Mouse (Mus musculus) limb, embryonic 14.5 days (tissue): ENCODE measurements around the gene Zbtb42. TPM values are rescaled to one million over a fixed set of nuclear protein-coding genes. Genes with fewer than 3 reads are reported as not detected.

ENCODE experiments used
- ATAC-seq: fragments of 200-750 bp; cut with Nextera tagmentation; 2 replicates; pipeline ENCODE4 v1.8.0; 2017; ENCODE audit warnings: low read depth, moderate number of reproducible peaks, moderate TSS enrichment; ENCODE audit not compliant: low FRiP score
- DNase-seq: peaks from one replicate; pipeline ENCODE4 v3.0.0-alpha.2; 2015; ENCODE audit warnings: low spot score
- H3K27ac ChIP-seq: fragments of 300-500 bp; sonication (generic); replicated peaks from 2 replicates; pipeline ENCODE4 v1.5.1; 2014; ENCODE audit warnings: low read depth, mild to moderate bottlenecking, low read length, moderate library complexity, mixed read lengths
- H3K27me3 ChIP-seq: fragments of 300-500 bp; sonication (generic); 2 replicates; pipeline ENCODE4 v1.6.1; 2014; ENCODE audit warnings: low read length, mixed read lengths; ENCODE audit not compliant: control insufficient read depth, insufficient read depth
- H3K36me3 ChIP-seq: fragments of 300-500 bp; sonication (generic); 2 replicates; pipeline ENCODE4 v1.6.1; 2014; ENCODE audit warnings: mild to moderate bottlenecking, low read length, moderate library complexity, mixed read lengths; ENCODE audit not compliant: control insufficient read depth, insufficient read depth
- H3K4me1 ChIP-seq: fragments of 300-500 bp; sonication (generic); 2 replicates; pipeline ENCODE4 v1.6.1; 2014; ENCODE audit warnings: antibody characterized with exemption, low read length, mixed read lengths; ENCODE audit not compliant: control insufficient read depth, insufficient read depth
- H3K4me2 ChIP-seq: fragments of 300-500 bp; sonication (generic); replicated peaks from 2 replicates; pipeline ENCODE4 v1.6.1; 2014; ENCODE audit warnings: low read depth, mild to moderate bottlenecking, low read length, moderate library complexity; ENCODE audit not compliant: severe bottlenecking
- H3K4me3 ChIP-seq: fragments of 300-500 bp; sonication (generic); replicated peaks from 2 replicates; pipeline ENCODE4 v1.5.1; 2014; ENCODE audit warnings: low read length
- H3K9ac ChIP-seq: fragments of 300-500 bp; sonication (generic); 2 replicates; pipeline ENCODE4 v1.6.1; 2014; ENCODE audit warnings: mild to moderate bottlenecking, low read depth, low read length, moderate library complexity; ENCODE audit not compliant: severe bottlenecking
- H3K9me3 ChIP-seq: fragments of 300-500 bp; sonication (generic); 2 replicates; pipeline ENCODE4 v1.6.1; 2016; ENCODE audit warnings: low read length; ENCODE audit not compliant: control insufficient read depth
- POLR2A ChIP-seq: fragments of 200-500 bp; IDR thresholded peaks from 2 replicates; pipeline ENCODE4 v1.8.0; 2012; ENCODE audit warnings: inconsistent platforms, mild to moderate bottlenecking, moderate library complexity, borderline replicate concordance; ENCODE audit not compliant: insufficient read depth, insufficient read length; ENCODE audit errors: extremely low read depth
- WGBS: fragments of 180-500 bp; shearing (Covaris S2); extraction: QIAGEN DNeasy Blood & Tissue Kit; methylation state at CpG from one replicate; pipeline ENCODE4 v1.1.7; 2014; 5-methylcytosine and 5-hydroxymethylcytosine counted together
- polyA plus RNA-seq, 2 experiments: library from polyadenylated mRNA; depleted of rRNA in 1 of 2; stranded (reverse) in 1 of 2; unstranded in 1 of 2; fragments of >200 nt; fragmentation: Nextera tagmentation in 1 of 2; extraction: Ambion mirVana in 1 of 2; gene quantifications; 2 replicates each; pipeline versions ENCODE4 v1.2.1 to v1.2.3; 2012 to 2014

Zbtb42 gene
- 2.5 and 3.3 TPM in 2 replicates for polyA plus RNA-seq (2012; rRNA removed)
- 1.9 and 2.5 TPM in 2 replicates for polyA plus RNA-seq (2014; fragmentation: Nextera tagmentation; extraction: Ambion mirVana)

DNA sequence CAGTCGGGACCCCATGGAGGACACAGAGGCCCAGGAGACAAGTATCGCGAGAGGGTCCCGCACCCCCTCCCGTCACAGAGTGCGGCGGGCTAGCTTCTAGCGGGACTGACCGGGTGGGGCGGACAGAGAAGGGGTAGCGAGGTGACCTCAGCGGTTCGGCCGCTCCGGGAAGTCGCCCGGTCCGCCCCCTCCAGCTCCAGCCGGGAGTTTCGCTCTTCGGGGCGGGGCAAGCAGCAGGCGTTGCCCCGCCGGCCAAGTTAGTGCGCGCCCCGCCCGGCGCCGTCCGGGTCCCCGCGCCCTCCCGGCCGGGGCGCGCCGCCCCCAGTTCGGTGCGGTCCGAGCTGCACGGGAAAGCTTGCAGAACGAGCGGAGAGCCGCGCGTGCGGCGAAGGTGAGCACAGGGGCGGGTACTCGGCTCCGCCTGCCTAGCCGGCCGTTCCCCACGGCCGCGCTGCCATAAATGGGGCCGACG, at the start of gene Zbtb42:
Zbtb42 (plus strand) TSS at position 274 of the 472 bp plus-strand sequence.
- TF ChIP-seq POLR2A, result no peak
- Histone ChIP-seq H3K27me3 (peaks cover 33% of the 10 kb centered on the region), H3K9me3 (no peaks in the 10 kb centered on the region), H3K4me2 (peak within 1 kb of the TSS; percentile 96), H3K9ac (peak within 1 kb of the TSS; percentile 56), H3K4me1 (peaks cover 10% of the 10 kb centered on the region; the same call in 1 of the 2 replicates), H3K27ac (no peak within 1 kb of the TSS), H3K4me3 (peak within 1 kb of the TSS; percentile 53), H3K36me3 (no peaks in the 10 kb centered on the region)
- ATAC-seq, result peak; percentile 25
- DNase-seq, result peak; percentile 29
- under 1% methylated on average over 32 of the region's 60 CpGs for WGBS

DNA sequence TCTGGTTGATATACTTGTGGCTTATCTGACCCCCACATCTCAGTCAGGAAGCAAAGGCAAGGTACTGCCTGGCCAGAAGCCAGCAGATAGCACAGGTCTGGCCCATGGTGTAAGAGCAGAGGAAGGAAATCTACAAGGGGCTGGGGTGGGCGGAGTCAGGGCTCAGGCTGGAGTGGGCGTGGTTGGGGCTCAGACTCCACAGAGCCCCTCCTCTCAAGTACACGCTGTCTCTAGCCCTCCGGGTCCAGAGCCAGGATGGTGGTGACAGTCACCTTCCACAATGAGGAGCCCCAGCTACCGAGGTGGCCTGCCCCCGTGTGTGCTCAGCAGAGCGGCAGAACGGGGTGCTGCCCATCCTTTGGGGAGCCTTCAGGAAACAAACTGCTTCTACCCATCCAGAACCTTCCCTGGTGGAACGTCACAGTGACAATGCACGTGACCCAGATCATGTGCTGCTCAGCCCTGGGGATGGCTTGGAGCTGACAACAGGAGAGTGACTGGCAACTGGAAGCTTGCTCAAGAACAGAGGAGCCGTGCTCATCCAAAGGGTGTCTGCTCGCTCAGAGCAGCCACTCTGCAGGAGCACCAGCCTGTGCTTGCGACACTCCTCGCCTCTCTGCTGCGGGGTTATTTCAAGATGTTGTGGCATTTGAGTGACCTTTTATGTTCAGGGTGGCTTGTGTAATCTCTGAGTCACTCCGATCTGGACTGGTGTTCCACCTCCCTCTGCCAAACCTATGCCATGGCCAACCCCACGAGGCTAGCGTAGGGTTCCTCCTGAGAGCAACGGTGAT, 49.5 kb upstream of the Zbtb42 start:
- 33% methylated on average over 19 of the region's 19 CpGs for WGBS
- Histone ChIP-seq H3K9ac (peak overlapping the region; percentile 29; the same call in 1 of the 2 replicates), H3K4me2 (peak overlapping the region; percentile 50), H3K4me1 (peaks cover 11% of the 10 kb centered on the region), H3K27me3 (no peaks in the 10 kb centered on the region), H3K9me3 (no peaks in the 10 kb centered on the region), H3K27ac (no peak overlapping the region; the same call in 1 of the 2 replicates), H3K36me3 (no peaks in the 10 kb centered on the region), H3K4me3 (peak overlapping the region; percentile 21)
- TF ChIP-seq POLR2A, result no peak
- peak; percentile 53 for DNase-seq
- ATAC-seq, result peak; percentile 83

DNA sequence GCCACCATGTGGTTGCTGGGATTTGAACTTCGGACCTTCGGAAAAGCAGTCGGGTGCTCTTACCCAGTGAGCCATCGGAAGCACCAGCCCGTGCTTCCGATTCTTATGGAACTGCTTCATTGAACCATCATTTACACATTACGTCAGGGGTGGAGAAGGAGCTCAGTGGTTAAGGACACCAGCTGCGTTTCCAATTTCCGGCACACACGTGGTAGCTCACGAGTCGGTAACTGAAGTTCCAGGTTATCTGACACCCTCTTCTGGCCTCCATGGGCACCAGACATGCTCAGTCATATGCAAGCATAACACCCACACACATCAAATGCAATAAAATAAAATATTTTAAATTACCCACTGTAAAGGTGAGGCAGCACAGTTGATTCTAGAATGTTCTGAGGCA, 48.6 kb upstream of the Zbtb42 start:
- DNase-seq (no peak), ATAC-seq (no peak)
- WGBS, result 84% methylated on average over 12 of the region's 12 CpGs

DNA sequence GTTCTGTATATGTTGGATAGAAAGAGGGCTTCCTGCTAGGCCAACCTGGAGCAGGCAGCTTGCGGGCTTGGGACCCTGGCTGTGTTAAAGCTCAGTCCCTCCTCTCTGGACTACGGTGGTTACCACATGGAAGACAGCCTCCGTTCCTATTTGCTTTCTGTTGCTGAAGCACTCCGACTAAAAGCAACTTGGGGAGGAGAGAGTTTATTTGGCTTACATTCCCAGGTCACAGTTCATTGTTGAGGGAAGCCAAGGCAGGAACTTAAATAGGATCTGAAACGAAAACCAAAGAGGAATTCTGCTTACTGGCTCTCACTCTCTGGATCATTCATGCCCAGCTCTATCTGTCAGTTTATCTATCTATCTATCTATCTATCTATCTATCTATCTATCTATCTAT, 47.8 kb upstream of the Zbtb42 start:
- 79% methylated on average over 5 of the region's 5 CpGs for WGBS
- no peak for DNase-seq

More for the DNA sequence above, 48.6 kb upstream of the Zbtb42 start:
- Histone ChIP-seq H3K36me3 (no peaks in the 10 kb centered on the region), H3K4me1 (peaks cover 11% of the 10 kb centered on the region), H3K4me2 (no peak overlapping the region), H3K4me3 (no peak overlapping the region), H3K9ac (no peak overlapping the region), H3K27ac (no peak overlapping the region), H3K9me3 (no peaks in the 10 kb centered on the region), H3K27me3 (no peaks in the 10 kb centered on the region)
- no peak for TF ChIP-seq POLR2A

DNA sequence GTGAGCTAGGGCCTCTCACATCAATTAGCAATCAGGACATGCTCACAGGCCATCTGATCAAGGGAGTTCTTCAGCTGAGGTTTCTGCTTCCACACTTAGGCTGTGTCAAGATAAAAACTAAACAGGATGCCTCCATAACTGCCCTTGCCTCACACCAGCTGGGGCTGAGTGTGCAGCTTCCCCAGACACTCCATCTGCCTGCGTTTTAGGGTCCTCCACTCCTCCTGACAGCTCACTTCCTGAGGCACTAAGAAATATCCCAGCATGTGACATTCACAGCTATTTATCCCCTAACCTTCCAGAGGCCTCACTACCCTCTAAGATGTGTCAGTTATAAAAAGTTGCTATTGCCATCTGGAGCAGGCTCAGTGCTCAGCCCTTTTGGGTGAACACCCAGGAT, 47.2 kb upstream of the Zbtb42 start:
- Histone ChIP-seq H3K4me3 (no peak overlapping the region), H3K9ac (no peak overlapping the region), H3K27me3 (no peaks in the 10 kb centered on the region), H3K4me2 (no peak overlapping the region), H3K36me3 (no peaks in the 10 kb centered on the region), H3K27ac (no peak overlapping the region), H3K4me1 (peaks cover 11% of the 10 kb centered on the region), H3K9me3 (no peaks in the 10 kb centered on the region)
- WGBS, result 50% methylated on average over 1 of the region's 1 CpGs
- DNase-seq (no peak), ATAC-seq (no peak)
- TF ChIP-seq POLR2A, result no peak

More for the DNA sequence above, 47.8 kb upstream of the Zbtb42 start:
- no peak overlapping the region for H3K27ac ChIP-seq
- H3K4me3 ChIP-seq, result no peak overlapping the region
- H3K4me2 ChIP-seq, result no peak overlapping the region
- H3K4me1 ChIP-seq, result peaks cover 11% of the 10 kb centered on the region
- no peak for ATAC-seq
- TF ChIP-seq POLR2A, result no peak
- H3K27me3 ChIP-seq, result no peaks in the 10 kb centered on the region
- H3K9ac ChIP-seq, result no peak overlapping the region
- no peaks in the 10 kb centered on the region for H3K9me3 ChIP-seq
- H3K36me3 ChIP-seq, result no peaks in the 10 kb centered on the region
